Mouse (Mus musculus) heart, postnatal 0 days (tissue): ENCODE data around the gene Adar.

Experiments used
- CTCF ChIP-seq: IDR thresholded peaks from 2 replicates; pipeline ENCODE4 v1.5.1; 2016; ENCODE audit warnings: antibody characterized with exemption, control low read depth, low read depth
- EP300 ChIP-seq: IDR thresholded peaks from 2 replicates; pipeline ENCODE4 v1.6.1; 2016; ENCODE audit warnings: antibody characterized with exemption, low read depth

- TF ChIP-seq CTCF (peak; percentile 68), EP300 (no peak)
Measured at GRCm38 (mm10) chr3:89714359-89715206, at the start of gene Adar.
